Mouse (Mus musculus) layer of hippocampus, adult 2 months (tissue): Measurements from ENCODE around the gene Ppil6. TPM values are rescaled to one million over a fixed set of nuclear protein-coding genes. Genes with fewer than 3 reads are reported as not detected.

ENCODE experiments used
- DNase-seq, 2 experiments: peaks; one replicate each; pipeline ENCODE4 v3.0.0; 2022; ENCODE audit warnings: low spot score in 2 of 2
- H3K27ac ChIP-seq: fragments of 200-600 bp; 2 replicates; pipeline ENCODE4 v1.8.1; 2022
- H3K4me3 ChIP-seq: fragments of 200-600 bp; 2 replicates; pipeline ENCODE4 v1.8.1; 2022; ENCODE audit warnings: mild to moderate bottlenecking
- CTCF ChIP-seq: fragments of 200-600 bp; conservative IDR thresholded peaks from 2 replicates; pipeline ENCODE4 v1.8.1; 2022; ENCODE audit warnings: antibody characterized with exemption, mild to moderate bottlenecking, moderate library complexity
- total RNA-seq, 2 experiments: library from RNA; stranded (reverse); gene quantifications; 2 replicates each; pipeline ENCODE4 v1.2.3; 2021

The Ppil6 gene
- total RNA-seq, 2 experiments from 2014 or later: 7.8 to 9.7 TPM

DNA sequence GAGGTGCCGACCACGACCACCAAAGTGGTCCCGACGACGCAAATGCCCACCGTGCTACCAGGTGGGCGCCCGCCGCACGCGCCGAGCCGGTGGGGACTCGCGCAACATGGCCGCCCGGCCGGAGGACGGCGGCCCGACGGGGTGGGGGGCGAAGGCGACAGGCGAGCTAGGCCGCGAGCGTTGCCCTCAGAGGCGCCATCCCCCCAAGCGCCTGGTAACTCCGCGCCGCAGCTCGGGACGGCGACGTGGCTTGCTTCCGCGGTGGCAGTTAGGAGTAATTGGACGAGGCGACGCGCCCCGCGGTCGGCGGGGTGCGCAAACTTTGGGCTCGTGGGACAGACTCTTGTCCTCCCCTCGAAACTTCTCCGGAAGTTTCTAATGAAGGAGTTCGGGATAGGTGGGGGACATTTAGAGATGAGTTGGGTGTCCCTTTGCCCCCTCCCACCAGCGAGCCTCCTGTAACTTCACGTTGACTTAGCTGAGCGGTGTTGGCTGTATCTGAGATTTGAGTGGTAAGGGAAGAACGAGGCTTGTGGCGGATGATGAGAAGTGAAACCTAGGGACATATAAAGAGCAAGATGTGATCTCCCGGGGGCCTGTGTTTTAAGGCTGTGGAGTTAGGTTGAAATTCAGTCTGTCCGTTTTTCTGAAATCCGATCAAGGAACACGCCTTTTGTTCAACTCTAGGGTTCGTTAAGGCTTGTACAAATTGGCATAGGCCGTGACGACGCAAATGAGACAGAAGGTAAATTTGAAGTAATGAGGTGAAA lies 29.6 kb downstream of the Ppil6 start:
- no peak for TF ChIP-seq CTCF
- DNase-seq: peak; percentile 19 to 47
- Histone ChIP-seq H3K27ac (peak overlapping the region; percentile 100), H3K4me3 (peak overlapping the region; percentile 73)

- no peak for TF ChIP-seq CTCF
- peak overlapping the region; percentile 100; the same call in 1 of the 2 replicates for H3K27ac ChIP-seq
- peak overlapping the region; percentile 73 for H3K4me3 ChIP-seq
- no peak for DNase-seq
Observed at GRCm38 (mm10) chr10:41520410-41520673, 30.1 kb downstream of the Ppil6 start.

DNA sequence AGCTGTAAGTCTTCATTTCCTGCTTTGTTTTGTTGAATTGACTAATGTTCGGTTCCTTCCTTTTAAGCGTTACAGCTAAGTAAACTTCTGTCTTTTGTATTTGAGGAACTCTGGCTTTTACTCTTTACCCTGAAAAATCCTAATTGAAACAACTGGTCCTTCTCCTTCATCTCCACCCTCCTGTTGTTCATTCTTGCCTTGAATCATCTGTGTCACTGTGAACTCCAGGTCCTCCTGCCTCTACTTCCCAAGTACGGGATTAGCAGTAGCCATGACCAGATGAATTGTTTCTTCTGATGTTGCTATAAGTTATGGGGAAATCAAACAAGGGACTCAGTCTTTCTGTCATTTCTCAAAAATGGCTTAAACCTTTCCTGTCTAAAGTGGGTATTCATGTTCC lies 33.1 kb downstream of the Ppil6 start:
- no peak for TF ChIP-seq CTCF
- H3K4me3 ChIP-seq: no peak overlapping the region
- no peak for DNase-seq
- H3K27ac ChIP-seq: no peak overlapping the region

GRCm38 (mm10) chr10:41525696-41526095 lies 35.5 kb downstream of the Ppil6 start:
- DNase-seq: no peak
- H3K27ac ChIP-seq: no peak overlapping the region
- no peak overlapping the region for H3K4me3 ChIP-seq
- no peak for TF ChIP-seq CTCF

- H3K27ac ChIP-seq: no peak overlapping the region
- no peak for TF ChIP-seq CTCF
- no peak for DNase-seq
- no peak overlapping the region for H3K4me3 ChIP-seq
Observed at GRCm38 (mm10) chr10:41529972-41530371, 39.7 kb downstream of the Ppil6 start.

GRCm38 (mm10) chr10:41535991-41536390 lies 45.8 kb downstream of the Ppil6 start:
- TF ChIP-seq CTCF: no peak
- DNase-seq: no peak
- Histone ChIP-seq H3K4me3 (no peak overlapping the region), H3K27ac (no peak overlapping the region)

DNA sequence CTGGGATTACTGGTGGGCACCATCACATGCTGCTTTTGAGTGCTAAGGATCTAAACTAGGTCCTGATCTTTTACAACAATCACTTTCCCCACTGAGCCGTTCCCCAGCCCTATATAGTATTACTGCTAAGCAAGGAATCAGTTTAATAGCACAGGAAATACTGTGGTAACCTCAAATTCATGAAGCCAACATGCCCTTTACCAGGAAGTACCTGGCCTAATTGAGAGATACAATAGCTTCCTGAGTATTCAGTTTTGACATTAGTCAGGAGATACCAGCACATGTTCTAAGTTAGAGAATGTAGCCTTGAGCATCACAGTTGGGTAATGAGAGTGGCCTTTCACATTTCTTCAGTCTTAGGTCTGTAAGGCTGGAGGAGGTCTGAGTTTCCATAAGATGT lies 46.5 kb downstream of the Ppil6 start:
- no peak overlapping the region for H3K27ac ChIP-seq
- no peak for TF ChIP-seq CTCF
- DNase-seq: no peak
- no peak overlapping the region for H3K4me3 ChIP-seq

DNA sequence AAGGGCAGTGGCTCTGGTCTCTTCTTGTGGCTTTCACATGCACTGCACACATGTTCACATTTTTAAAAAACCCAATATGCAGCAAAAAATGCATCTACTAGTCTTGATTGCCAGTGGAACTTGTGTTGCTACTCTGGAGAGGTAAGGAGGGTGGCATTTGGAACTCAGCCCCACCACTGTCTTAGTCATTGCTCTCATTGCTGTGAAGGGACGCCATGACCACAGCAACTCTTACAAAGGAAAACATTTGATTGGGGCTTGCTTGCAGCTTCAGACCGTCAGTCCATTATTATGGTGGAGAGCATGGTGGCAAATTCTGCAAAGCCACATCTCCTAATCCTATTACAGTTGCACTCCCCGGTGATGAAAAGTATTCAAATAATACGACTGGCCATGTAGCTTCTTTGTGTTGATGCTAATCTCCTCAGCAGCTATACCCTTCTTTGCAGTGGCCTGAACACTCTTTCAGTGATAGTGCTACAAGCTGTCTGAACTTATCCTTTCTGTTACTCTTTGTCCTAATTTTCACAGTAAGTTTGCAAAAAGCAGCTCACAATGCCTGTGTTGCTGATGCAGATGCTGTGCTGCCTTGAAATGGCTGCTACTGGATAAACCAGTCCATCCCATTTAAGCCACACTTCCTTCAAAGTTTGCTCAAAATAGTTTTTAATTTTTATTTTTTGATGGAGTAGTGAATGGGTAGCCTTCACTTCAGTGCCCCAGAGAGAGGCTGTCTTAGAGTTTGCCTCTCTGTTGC lies 47.2 kb downstream of the Ppil6 start:
- no peak for DNase-seq
- no peak overlapping the region for H3K27ac ChIP-seq
- H3K4me3 ChIP-seq: no peak overlapping the region
- no peak for TF ChIP-seq CTCF

DNA sequence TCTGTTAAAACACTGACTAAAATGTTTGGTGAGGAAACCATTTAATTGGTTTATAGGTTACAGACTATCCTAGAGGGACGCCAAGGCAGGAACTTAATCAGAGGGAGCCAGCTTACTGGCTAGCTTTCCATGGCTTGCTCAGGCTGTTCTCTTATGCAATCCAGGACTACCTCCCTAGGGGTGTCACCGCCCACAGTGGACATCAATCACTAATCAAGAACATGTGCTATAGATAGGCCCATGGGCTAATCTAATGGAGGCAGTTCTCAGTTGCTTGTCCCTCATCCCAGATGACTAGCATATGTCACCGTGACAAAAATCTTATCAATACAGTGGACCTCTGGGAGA lies 47.7 kb downstream of the Ppil6 start:
- TF ChIP-seq CTCF: no peak
- Histone ChIP-seq H3K27ac (no peak overlapping the region), H3K4me3 (no peak overlapping the region)
- no peak for DNase-seq

- Histone ChIP-seq H3K27ac (no peak overlapping the region), H3K4me3 (no peak overlapping the region)
- no peak for TF ChIP-seq CTCF
- no peak for DNase-seq
Observed at GRCm38 (mm10) chr10:41538986-41539385, 48.7 kb downstream of the Ppil6 start.

DNA sequence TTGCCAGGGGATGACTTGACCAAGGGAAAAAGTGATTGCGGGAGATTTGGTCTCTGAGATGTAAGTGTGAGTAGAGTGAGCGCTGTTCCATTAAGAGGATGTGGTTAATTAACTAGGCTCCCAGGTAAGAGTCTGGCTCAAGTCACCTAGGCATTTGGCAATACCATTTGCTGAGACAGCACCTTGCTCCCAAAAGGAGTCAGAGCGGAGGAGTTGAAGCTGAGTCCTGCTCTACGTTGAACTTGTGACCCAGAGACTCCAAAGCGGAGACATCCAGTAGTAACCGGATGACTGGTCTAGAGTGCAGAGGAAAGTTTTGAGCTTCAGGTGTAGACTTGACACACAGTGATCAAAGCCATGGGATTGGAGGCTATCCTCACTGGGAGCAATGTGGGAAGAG lies 51.8 kb downstream of the Ppil6 start:
- no peak for TF ChIP-seq CTCF
- no peak for DNase-seq
- H3K27ac ChIP-seq: no peak overlapping the region
- H3K4me3 ChIP-seq: no peak overlapping the region

GRCm38 (mm10) chr10:41543439-41543838 lies 53.2 kb downstream of the Ppil6 start:
- TF ChIP-seq CTCF: no peak
- no peak for DNase-seq
- Histone ChIP-seq H3K27ac (no peak overlapping the region), H3K4me3 (no peak overlapping the region)

- TF ChIP-seq CTCF: no peak
- Histone ChIP-seq H3K4me3 (no peak overlapping the region), H3K27ac (no peak overlapping the region)
- DNase-seq: no peak
Observed at GRCm38 (mm10) chr10:41543844-41544243, 53.6 kb downstream of the Ppil6 start.
